Mouse (Mus musculus) intestine, postnatal 0 days (tissue): ENCODE results near the gene Hist1h2ai. TPM values are rescaled to one million over a fixed set of nuclear protein-coding genes. Genes with fewer than 3 reads are reported as not detected.
"Not testable (repeated sequence)": the region's sequence is repeated elsewhere in the genome, so short reads cannot be mapped to it uniquely, and the experiment has no call there.

ENCODE experiments used
- ATAC-seq: fragments of 200-750 bp; cut with Nextera tagmentation; 2 replicates; pipeline ENCODE4 v1.8.0; 2017; ENCODE audit warnings: mild to moderate bottlenecking, moderate TSS enrichment, moderate library complexity
- H3K27ac ChIP-seq: fragments of 300-500 bp; sonication (generic); 2 replicates; pipeline ENCODE4 v1.5.1; 2014; ENCODE audit warnings: mild to moderate bottlenecking, low read depth, low read length, moderate library complexity
- H3K27me3 ChIP-seq: fragments of 300-500 bp; sonication (generic); replicated peaks from 2 replicates; pipeline ENCODE4 v1.6.1; 2014; ENCODE audit warnings: low read length, mixed read lengths; ENCODE audit not compliant: control insufficient read depth, insufficient read depth
- H3K36me3 ChIP-seq: fragments of 300-500 bp; sonication (generic); 2 replicates; pipeline ENCODE4 v1.6.1; 2014; ENCODE audit warnings: mild to moderate bottlenecking, moderate library complexity; ENCODE audit not compliant: control insufficient read depth, insufficient read depth
- H3K4me1 ChIP-seq: fragments of 300-500 bp; sonication (generic); replicated peaks from 2 replicates; pipeline ENCODE4 v1.6.1; 2014; ENCODE audit warnings: antibody characterized with exemption, low read length, mixed read lengths; ENCODE audit not compliant: control insufficient read depth, insufficient read depth
- H3K4me2 ChIP-seq: fragments of 300-500 bp; sonication (generic); replicated peaks from 2 replicates; pipeline ENCODE4 v1.6.1; 2014; ENCODE audit warnings: low read depth, mild to moderate bottlenecking, moderate library complexity
- H3K4me3 ChIP-seq: fragments of 300-500 bp; sonication (generic); 2 replicates; pipeline ENCODE4 v1.5.1; 2014; ENCODE audit warnings: low read depth, low read length
- H3K9ac ChIP-seq: fragments of 300-500 bp; sonication (generic); 2 replicates; pipeline ENCODE4 v1.6.1; 2014; ENCODE audit warnings: mild to moderate bottlenecking, low read depth, low read length
- H3K9me3 ChIP-seq: fragments of 300-500 bp; sonication (generic); 2 replicates; pipeline ENCODE4 v1.6.1; 2016; ENCODE audit warnings: mixed run types; ENCODE audit not compliant: control insufficient read depth
- CTCF ChIP-seq: sonication (generic); IDR thresholded peaks from 2 replicates; pipeline ENCODE4 v1.5.1; 2016; ENCODE audit warnings: low read depth, mild to moderate bottlenecking, control low read depth, antibody characterized with exemption, moderate library complexity
- WGBS: fragments of 180-500 bp; shearing (Covaris S2); extraction: QIAGEN DNeasy Blood & Tissue Kit; methylation state at CpG from one replicate; pipeline ENCODE4 v1.1.7; 2014; 5-methylcytosine and 5-hydroxymethylcytosine counted together
- polyA plus RNA-seq: library from polyadenylated mRNA; unstranded; fragments of >200 nt; fragmentation: Nextera tagmentation; extraction: Ambion mirVana; gene quantifications from 2 replicates; pipeline ENCODE4 v1.2.1, GENCODE M21; 2015

The Hist1h2ai gene
- polyA plus RNA-seq, 1 experiment from 2014 or later: 6.1 TPM

DNA sequence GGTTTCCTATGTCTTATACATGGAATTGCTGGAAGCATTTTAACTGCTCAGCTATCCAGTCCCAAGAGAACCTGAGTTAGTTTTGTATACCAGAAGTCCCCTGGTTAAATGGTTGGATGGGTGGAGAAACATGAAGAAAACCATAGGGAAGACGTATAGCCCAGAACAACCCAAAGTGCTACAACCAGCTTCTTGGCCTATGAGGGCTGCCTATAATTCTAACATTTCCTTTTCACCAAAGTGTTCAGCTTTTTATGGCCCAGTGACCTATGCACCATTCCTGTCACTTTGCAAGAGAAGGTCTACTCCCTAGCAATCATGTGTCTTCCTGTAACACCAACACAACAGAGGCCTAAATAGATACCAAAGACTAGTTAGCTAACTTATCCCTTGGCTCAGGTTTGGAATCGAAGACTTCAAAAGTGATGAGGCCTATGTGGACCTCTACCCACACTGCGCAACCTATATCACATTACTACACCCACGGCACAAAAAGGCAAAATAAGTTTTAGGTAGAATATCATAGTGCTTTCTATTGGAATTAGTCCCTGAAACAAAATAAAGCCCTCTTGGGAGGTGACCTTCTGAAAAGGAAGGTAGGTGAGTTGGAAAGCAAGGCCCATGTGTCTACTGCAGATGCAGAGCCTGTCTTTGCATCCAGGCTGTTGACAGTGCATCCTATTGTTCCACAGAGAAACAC is 2.3 kb downstream of the Hist1h2ai start:
- Histone ChIP-seq H3K4me2 (peak overlapping the region; percentile 61), H3K36me3 (no peaks in the 10 kb centered on the region), H3K27me3 (no peaks in the 10 kb centered on the region), H3K9me3 (no peaks in the 10 kb centered on the region), H3K27ac (no peak overlapping the region), H3K9ac (no peak overlapping the region), H3K4me1 (peaks cover 11% of the 10 kb centered on the region), H3K4me3 (peak overlapping the region; percentile 26)
- TF ChIP-seq CTCF: no peak
- WGBS: 61% methylated on average over 4 of the region's 4 CpGs
- ATAC-seq: no peak

DNA sequence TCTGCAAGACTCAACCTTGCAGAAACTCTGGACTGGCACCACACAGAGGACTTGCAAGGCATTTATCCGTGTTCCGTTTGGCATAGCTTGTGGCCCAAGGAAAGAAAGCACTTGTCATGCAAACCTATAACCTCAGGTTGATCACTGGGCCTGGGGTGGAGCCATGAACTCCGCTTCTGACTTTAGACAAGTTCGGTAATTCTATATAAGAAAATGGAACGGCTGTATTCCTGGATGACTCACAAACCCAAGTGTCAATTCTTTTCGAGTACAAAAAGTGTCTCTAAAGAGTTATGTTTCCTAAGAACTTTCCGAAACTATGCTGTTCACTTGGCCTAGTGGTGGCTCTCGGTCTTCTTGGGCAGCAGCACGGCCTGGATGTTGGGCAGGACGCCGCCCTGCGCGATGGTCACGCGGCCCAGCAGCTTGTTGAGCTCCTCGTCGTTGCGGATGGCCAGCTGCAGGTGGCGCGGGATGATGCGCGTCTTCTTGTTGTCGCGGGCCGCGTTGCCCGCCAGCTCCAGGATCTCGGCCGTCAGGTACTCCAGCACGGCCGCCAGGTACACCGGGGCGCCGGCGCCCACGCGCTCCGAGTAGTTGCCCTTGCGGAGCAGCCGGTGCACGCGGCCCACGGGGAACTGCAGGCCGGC is 5.0 kb downstream of the Hist1h2ai start:
- H3K4me2 ChIP-seq: peak overlapping the region; percentile 68
- H3K4me3 ChIP-seq: peak overlapping the region; percentile 36
- not testable (repeated sequence) for H3K27me3 ChIP-seq, H3K36me3 ChIP-seq, H3K9me3 ChIP-seq, H3K4me1 ChIP-seq, H3K9ac ChIP-seq
- peak; percentile 30; the same call in 1 of the 2 replicates for TF ChIP-seq CTCF
- under 1% methylated on average over 19 of the region's 44 CpGs for WGBS
- peak overlapping the region; percentile 2 for H3K27ac ChIP-seq
- ATAC-seq: peak; percentile 54

DNA sequence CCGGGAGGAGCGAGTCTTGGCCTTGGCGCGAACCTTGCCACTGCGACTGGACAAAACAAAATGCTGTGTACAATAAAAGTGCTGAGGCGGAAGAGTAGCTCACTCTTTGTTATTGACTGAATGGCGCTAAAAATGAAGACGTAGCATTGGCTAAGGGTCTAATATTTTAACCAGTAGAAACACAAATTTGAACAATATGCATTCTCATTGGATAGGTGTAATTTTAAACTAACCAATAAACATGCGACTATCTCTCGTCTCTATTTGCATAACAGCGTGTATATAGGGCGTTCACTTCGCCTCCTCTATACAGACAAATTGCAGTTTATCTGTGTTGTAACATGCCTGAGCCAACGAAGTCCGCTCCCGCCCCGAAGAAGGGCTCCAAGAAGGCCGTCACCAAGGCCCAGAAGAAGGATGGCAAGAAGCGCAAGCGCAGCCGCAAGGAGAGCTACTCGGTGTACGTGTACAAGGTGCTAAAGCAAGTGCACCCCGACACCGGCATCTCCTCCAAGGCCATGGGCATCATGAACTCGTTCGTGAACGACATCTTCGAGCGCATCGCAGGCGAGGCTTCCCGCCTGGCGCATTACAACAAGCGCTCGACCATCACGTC is 5.6 kb downstream of the Hist1h2ai start, which contains the start of gene Hist1h2bm:
Hist1h2bm (plus strand) TSS at position 288 of the 616 bp plus-strand sequence.
- H3K4me3 ChIP-seq: peak within 1 kb of the TSS; percentile 36
- ATAC-seq: peak; percentile 95
- not testable (repeated sequence) for H3K36me3 ChIP-seq, H3K9ac ChIP-seq, H3K27me3 ChIP-seq, H3K9me3 ChIP-seq, H3K4me1 ChIP-seq
- H3K27ac ChIP-seq: peak within 1 kb of the TSS; percentile 2
- under 1% methylated on average over 36 of the region's 37 CpGs for WGBS
- peak within 1 kb of the TSS; percentile 68 for H3K4me2 ChIP-seq

DNA sequence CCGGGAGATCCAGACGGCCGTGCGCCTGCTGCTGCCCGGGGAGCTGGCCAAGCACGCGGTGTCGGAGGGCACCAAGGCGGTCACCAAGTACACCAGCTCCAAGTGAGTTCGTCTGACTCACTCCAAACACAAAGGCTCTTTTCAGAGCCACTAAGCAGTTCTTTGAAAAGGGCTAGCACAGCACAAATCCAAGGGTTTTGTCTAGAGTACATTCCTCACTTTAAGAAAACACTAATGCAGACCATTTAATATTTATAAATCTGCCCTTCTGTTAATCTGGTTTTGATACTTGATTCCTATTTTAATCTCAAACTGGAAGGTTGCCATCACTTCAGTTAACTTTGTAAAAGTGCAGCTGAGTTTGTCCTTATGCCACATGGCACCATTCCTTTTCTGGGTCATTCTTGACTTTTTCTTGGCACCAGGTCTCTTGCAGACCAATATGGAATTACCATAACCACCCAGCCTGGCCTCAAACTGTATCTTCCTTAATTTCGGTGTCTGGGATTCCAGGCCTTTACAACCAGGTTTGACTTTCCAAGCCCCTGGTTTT is 6.2 kb downstream of the Hist1h2ai start:
- TF ChIP-seq CTCF: no peak
- peak; percentile 14; the same call in 1 of the 2 replicates for ATAC-seq
- no peaks in the 10 kb centered on the region for H3K27me3 ChIP-seq
- 7% methylated on average over 10 of the region's 11 CpGs for WGBS
- no peaks in the 10 kb centered on the region for H3K36me3 ChIP-seq
- H3K4me1 ChIP-seq: 0 out of 2 replicates have a peak, but pooled peaks cover 4% of the 10 kb centered on the region
- H3K4me2 ChIP-seq: peak overlapping the region; percentile 68
- H3K9ac ChIP-seq: no peak overlapping the region
- H3K27ac ChIP-seq: no peak overlapping the region
- peak overlapping the region; percentile 36 for H3K4me3 ChIP-seq
- H3K9me3 ChIP-seq: no peaks in the 10 kb centered on the region

DNA sequence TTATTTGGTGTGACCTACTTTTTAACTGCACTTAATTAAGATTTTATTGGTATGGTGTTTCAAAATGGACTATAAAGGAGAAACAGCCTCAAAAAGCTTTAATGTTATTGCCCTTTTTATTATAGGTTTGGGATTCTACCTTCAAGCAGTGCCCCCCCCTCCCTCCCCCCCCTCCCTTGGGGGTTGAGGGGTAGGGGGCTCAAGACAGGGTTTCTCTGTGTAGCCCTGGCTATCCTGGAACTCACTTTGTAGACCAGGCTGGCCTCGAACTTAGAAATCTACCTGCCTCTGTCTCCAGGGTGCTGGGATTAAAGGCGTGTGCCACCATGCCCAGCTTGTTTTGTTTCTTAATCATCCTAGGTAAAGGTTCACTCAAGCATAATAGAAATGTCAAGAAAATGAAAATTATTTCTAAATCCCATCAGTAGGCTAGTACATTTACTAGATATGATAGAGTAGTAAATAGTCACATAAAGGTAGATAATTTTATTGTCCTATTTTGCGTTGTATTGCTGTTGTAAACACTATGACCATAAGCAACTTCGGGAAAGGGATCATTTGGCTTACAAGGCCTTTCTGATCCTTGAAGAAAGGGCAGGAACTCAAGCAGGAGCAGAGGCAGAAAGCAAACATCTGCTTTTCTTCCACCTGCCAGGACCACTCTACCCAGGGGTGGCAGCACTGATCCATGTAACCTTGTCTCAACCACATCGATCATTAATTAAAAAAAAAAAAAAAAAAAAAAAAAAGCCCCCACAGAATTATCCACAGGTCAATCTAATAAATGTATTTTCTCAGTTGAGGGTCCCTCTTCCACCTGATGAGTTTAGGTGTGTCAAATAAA is 7.0 kb downstream of the Hist1h2ai start:
- no peak overlapping the region for H3K4me2 ChIP-seq
- H3K27ac ChIP-seq: no peak overlapping the region

More for the DNA sequence above, 7.0 kb downstream of the Hist1h2ai start:
- H3K36me3 ChIP-seq: no peaks in the 10 kb centered on the region
- no peak overlapping the region for H3K4me3 ChIP-seq
- no peaks in the 10 kb centered on the region for H3K27me3 ChIP-seq
- no peaks in the 10 kb centered on the region for H3K9me3 ChIP-seq
- H3K4me1 ChIP-seq: 0 out of 2 replicates have a peak, but pooled peaks cover 3% of the 10 kb centered on the region
- TF ChIP-seq CTCF: 0 out of 2 replicates have a peak, but pooled peaks have one; percentile 14
- ATAC-seq: no peak
- 37% methylated on average over 5 of the region's 5 CpGs for WGBS
- H3K9ac ChIP-seq: no peak overlapping the region
